Mouse (Mus musculus): ENCODE measurements around the gene Amer2. TPM values are rescaled to one million over a fixed set of nuclear protein-coding genes. Genes with fewer than 3 reads are reported as not detected.

Gene Amer2
- polyA plus RNA-seq, 1 experiment from 2014 or later, result 0.34 TPM

- no peaks in the 10 kb centered on the region for H3K27me3 ChIP-seq (ENCODE audit: control insufficient read depth, insufficient read depth, low read depth, low read length)
- H3K27ac ChIP-seq (ENCODE audit: low read length), result no peak overlapping the region
- no peaks in the 10 kb centered on the region for H3K9me3 ChIP-seq (replicated peaks; ENCODE audit: control insufficient read depth, low read length)
- H3K4me2 ChIP-seq (ENCODE audit: low read depth, low read length), result no peak overlapping the region
- H3K4me3 ChIP-seq (ENCODE audit: low read depth, low read length), result no peak overlapping the region
- no peak for ATAC-seq (ENCODE audit: low read depth)
- H3K4me1 ChIP-seq (ENCODE audit: control insufficient read depth, low read depth, low read length), result no peaks in the 10 kb centered on the region
- H3K9ac ChIP-seq (ENCODE audit: low read depth, low read length), result no peak overlapping the region
- H3K36me3 ChIP-seq (ENCODE audit: control insufficient read depth, insufficient read depth), result no peaks in the 10 kb centered on the region
- 54% methylated on average over 5 of the region's 5 CpGs for WGBS (ENCODE audit: insufficient replicate concordance)
Observed at GRCm38 (mm10) chr14:60406543-60406942, 33.5 kb downstream of the Amer2 start.

- Histone ChIP-seq H3K27me3 (ENCODE audit: control insufficient read depth, insufficient read depth, low read depth, low read length) (no peaks in the 10 kb centered on the region), H3K36me3 (ENCODE audit: control insufficient read depth, insufficient read depth) (no peaks in the 10 kb centered on the region), H3K9ac (ENCODE audit: low read depth, low read length) (no peak overlapping the region), H3K27ac (ENCODE audit: low read length) (no peak overlapping the region), H3K4me2 (ENCODE audit: low read depth, low read length) (no peak overlapping the region), H3K9me3 (replicated peaks; ENCODE audit: control insufficient read depth, low read length) (no peaks in the 10 kb centered on the region), H3K4me1 (ENCODE audit: control insufficient read depth, low read depth, low read length) (no peaks in the 10 kb centered on the region), H3K4me3 (ENCODE audit: low read depth, low read length) (no peak overlapping the region)
- no peak for ATAC-seq (ENCODE audit: low read depth)
- 69% methylated on average over 9 of the region's 9 CpGs for WGBS (ENCODE audit: insufficient replicate concordance)
Observed at GRCm38 (mm10) chr14:60407319-60407718, 34.3 kb downstream of the Amer2 start.

DNA sequence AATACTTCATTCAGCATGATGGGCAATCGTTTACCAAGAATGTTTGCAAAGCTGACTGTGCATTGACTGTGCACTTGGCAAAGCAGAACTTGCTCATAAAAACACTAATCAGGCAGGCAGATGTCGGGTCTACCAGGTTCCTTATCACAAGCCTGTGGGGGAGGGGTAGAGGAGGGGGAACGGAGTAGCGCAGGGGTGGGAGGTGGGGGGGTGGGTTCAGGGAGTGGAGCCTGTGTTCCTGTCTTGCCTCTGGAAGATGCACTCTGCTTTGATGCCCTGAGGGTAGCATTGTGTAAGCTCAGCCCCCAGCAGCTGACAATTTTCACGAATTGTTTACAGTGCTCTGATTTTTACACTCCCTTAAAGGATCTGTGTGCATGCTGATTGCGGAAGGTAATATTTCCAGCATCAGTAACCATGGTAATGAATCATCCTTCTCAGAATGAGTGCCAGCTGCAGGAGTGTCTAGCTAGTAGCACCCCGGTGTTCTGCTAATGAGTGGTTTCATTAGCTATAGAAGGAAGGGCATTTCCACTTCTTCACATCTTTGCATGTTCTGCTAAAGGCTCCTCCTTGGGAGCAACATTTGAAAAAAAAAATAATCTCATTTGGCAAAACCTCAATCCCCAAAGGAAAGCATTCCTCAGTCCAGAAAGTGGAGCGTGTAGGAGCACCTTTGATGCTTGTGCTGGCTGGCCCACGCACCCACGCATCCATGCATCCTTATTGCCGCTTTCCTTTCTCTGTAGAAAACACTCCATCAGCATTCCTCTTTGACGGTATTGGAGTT, 36.8 kb downstream of the Amer2 start:
- H3K36me3 ChIP-seq (ENCODE audit: control insufficient read depth, insufficient read depth), result no peaks in the 10 kb centered on the region
- no peak overlapping the region for H3K27ac ChIP-seq (ENCODE audit: low read length)
- H3K9ac ChIP-seq (ENCODE audit: low read depth, low read length), result no peak overlapping the region
- H3K9me3 ChIP-seq (replicated peaks; ENCODE audit: control insufficient read depth, low read length), result no peaks in the 10 kb centered on the region
- H3K27me3 ChIP-seq (ENCODE audit: control insufficient read depth, insufficient read depth, low read depth, low read length), result no peaks in the 10 kb centered on the region
- no peak overlapping the region for H3K4me2 ChIP-seq (ENCODE audit: low read depth, low read length)
- WGBS (ENCODE audit: insufficient replicate concordance), result 36% methylated on average over 12 of the region's 12 CpGs
- ATAC-seq (ENCODE audit: low read depth), result no peak
- no peak overlapping the region for H3K4me3 ChIP-seq (ENCODE audit: low read depth, low read length)
- no peaks in the 10 kb centered on the region for H3K4me1 ChIP-seq (ENCODE audit: control insufficient read depth, low read depth, low read length)

- Histone ChIP-seq H3K4me1 (ENCODE audit: control insufficient read depth, low read depth, low read length) (no peaks in the 10 kb centered on the region), H3K27me3 (ENCODE audit: control insufficient read depth, insufficient read depth, low read depth, low read length) (no peaks in the 10 kb centered on the region), H3K4me3 (ENCODE audit: low read depth, low read length) (no peak overlapping the region), H3K27ac (ENCODE audit: low read length) (no peak overlapping the region), H3K9me3 (replicated peaks; ENCODE audit: control insufficient read depth, low read length) (no peaks in the 10 kb centered on the region), H3K9ac (ENCODE audit: low read depth, low read length) (no peak overlapping the region), H3K36me3 (ENCODE audit: control insufficient read depth, insufficient read depth) (no peaks in the 10 kb centered on the region), H3K4me2 (ENCODE audit: low read depth, low read length) (no peak overlapping the region)
- 63% methylated on average over 6 of the region's 6 CpGs for WGBS (ENCODE audit: insufficient replicate concordance)
- ATAC-seq (ENCODE audit: low read depth), result no peak
Observed at GRCm38 (mm10) chr14:60411229-60411628, 38.2 kb downstream of the Amer2 start.

GRCm38 (mm10) chr14:60414691-60415090, 41.6 kb downstream of the Amer2 start:
- H3K4me1 ChIP-seq (ENCODE audit: control insufficient read depth, low read depth, low read length), result no peaks in the 10 kb centered on the region
- no peaks in the 10 kb centered on the region for H3K9me3 ChIP-seq (replicated peaks; ENCODE audit: control insufficient read depth, low read length)
- no peak overlapping the region for H3K27ac ChIP-seq (ENCODE audit: low read length)
- no peak overlapping the region for H3K4me2 ChIP-seq (ENCODE audit: low read depth, low read length)
- no peak overlapping the region for H3K9ac ChIP-seq (ENCODE audit: low read depth, low read length)
- WGBS (ENCODE audit: insufficient replicate concordance), result 58% methylated on average over 8 of the region's 8 CpGs
- H3K4me3 ChIP-seq (ENCODE audit: low read depth, low read length), result no peak overlapping the region
- H3K27me3 ChIP-seq (ENCODE audit: control insufficient read depth, insufficient read depth, low read depth, low read length), result no peaks in the 10 kb centered on the region
- no peak for ATAC-seq (ENCODE audit: low read depth)
- H3K36me3 ChIP-seq (ENCODE audit: control insufficient read depth, insufficient read depth), result no peaks in the 10 kb centered on the region

GRCm38 (mm10) chr14:60417924-60418323, 44.9 kb downstream of the Amer2 start:
- WGBS (ENCODE audit: insufficient replicate concordance), result 68% methylated on average over 5 of the region's 5 CpGs
- Histone ChIP-seq H3K36me3 (ENCODE audit: control insufficient read depth, insufficient read depth) (no peaks in the 10 kb centered on the region), H3K9me3 (replicated peaks; ENCODE audit: control insufficient read depth, low read length) (no peaks in the 10 kb centered on the region), H3K27ac (ENCODE audit: low read length) (no peak overlapping the region), H3K4me2 (ENCODE audit: low read depth, low read length) (no peak overlapping the region), H3K9ac (ENCODE audit: low read depth, low read length) (no peak overlapping the region), H3K4me3 (ENCODE audit: low read depth, low read length) (no peak overlapping the region), H3K27me3 (ENCODE audit: control insufficient read depth, insufficient read depth, low read depth, low read length) (no peaks in the 10 kb centered on the region), H3K4me1 (ENCODE audit: control insufficient read depth, low read depth, low read length) (no peaks in the 10 kb centered on the region)
- ATAC-seq (ENCODE audit: low read depth), result no peak

- H3K9ac ChIP-seq (ENCODE audit: low read depth, low read length), result no peak overlapping the region
- no peak for ATAC-seq (ENCODE audit: low read depth)
- H3K36me3 ChIP-seq (ENCODE audit: control insufficient read depth, insufficient read depth), result no peaks in the 10 kb centered on the region
- no peaks in the 10 kb centered on the region for H3K4me1 ChIP-seq (ENCODE audit: control insufficient read depth, low read depth, low read length)
- no peak overlapping the region for H3K4me3 ChIP-seq (ENCODE audit: low read depth, low read length)
- 81% methylated on average over 2 of the region's 2 CpGs for WGBS (ENCODE audit: insufficient replicate concordance)
- H3K9me3 ChIP-seq (replicated peaks; ENCODE audit: control insufficient read depth, low read length), result no peaks in the 10 kb centered on the region
- no peak overlapping the region for H3K4me2 ChIP-seq (ENCODE audit: low read depth, low read length)
- H3K27me3 ChIP-seq (ENCODE audit: control insufficient read depth, insufficient read depth, low read depth, low read length), result no peaks in the 10 kb centered on the region
- no peak overlapping the region for H3K27ac ChIP-seq (ENCODE audit: low read length)
Observed at GRCm38 (mm10) chr14:60422920-60423319, 49.9 kb downstream of the Amer2 start.

DNA sequence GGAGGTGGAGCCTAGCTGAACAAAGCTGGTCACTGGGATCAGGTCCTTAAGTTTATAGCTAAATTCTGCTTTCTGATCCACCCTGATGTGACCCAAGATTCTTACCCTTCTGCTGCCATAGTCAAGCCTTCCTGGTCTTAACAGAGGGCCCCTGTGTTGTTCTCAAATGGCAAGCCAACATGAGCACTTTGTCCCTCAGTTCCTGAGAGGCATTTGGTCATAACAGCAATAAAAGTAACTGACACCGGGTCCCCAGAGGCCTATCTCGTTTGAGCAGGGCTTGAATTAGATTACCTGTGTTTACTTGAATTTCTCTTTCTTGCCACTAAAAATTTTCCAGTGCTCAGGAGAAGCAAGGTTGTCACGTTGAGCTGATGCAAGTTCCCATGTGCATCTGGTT, 51.1 kb downstream of the Amer2 start:
- ATAC-seq (ENCODE audit: low read depth), result no peak
- 32% methylated on average over 3 of the region's 3 CpGs for WGBS (ENCODE audit: insufficient replicate concordance)
- Histone ChIP-seq H3K4me1 (ENCODE audit: control insufficient read depth, low read depth, low read length) (no peaks in the 10 kb centered on the region), H3K4me3 (ENCODE audit: low read depth, low read length) (no peak overlapping the region), H3K4me2 (ENCODE audit: low read depth, low read length) (no peak overlapping the region), H3K27me3 (ENCODE audit: control insufficient read depth, insufficient read depth, low read depth, low read length) (no peaks in the 10 kb centered on the region), H3K36me3 (ENCODE audit: control insufficient read depth, insufficient read depth) (no peaks in the 10 kb centered on the region), H3K9ac (ENCODE audit: low read depth, low read length) (no peak overlapping the region), H3K27ac (ENCODE audit: low read length) (no peak overlapping the region), H3K9me3 (replicated peaks; ENCODE audit: control insufficient read depth, low read length) (no peaks in the 10 kb centered on the region)

- no peaks in the 10 kb centered on the region for H3K36me3 ChIP-seq (ENCODE audit: control insufficient read depth, insufficient read depth)
- WGBS (ENCODE audit: insufficient replicate concordance), result 42% methylated on average over 7 of the region's 7 CpGs
- H3K9me3 ChIP-seq (replicated peaks; ENCODE audit: control insufficient read depth, low read length), result no peaks in the 10 kb centered on the region
- no peak overlapping the region for H3K27ac ChIP-seq (ENCODE audit: low read length)
- H3K27me3 ChIP-seq (ENCODE audit: control insufficient read depth, insufficient read depth, low read depth, low read length), result no peaks in the 10 kb centered on the region
- no peak for ATAC-seq (ENCODE audit: low read depth)
- H3K4me1 ChIP-seq (ENCODE audit: control insufficient read depth, low read depth, low read length), result no peaks in the 10 kb centered on the region
- no peak overlapping the region for H3K9ac ChIP-seq (ENCODE audit: low read depth, low read length)
- H3K4me3 ChIP-seq (ENCODE audit: low read depth, low read length), result no peak overlapping the region
- no peak overlapping the region for H3K4me2 ChIP-seq (ENCODE audit: low read depth, low read length)
Observed at GRCm38 (mm10) chr14:60425553-60425952, 52.5 kb downstream of the Amer2 start.

All from liver, embryonic 16.5 days (tissue).